Mouse (Mus musculus) retina, adult 2 months (tissue): ENCODE results near the gene Arl4a.

Experiments used
- DNase-seq: peaks from one replicate; pipeline ENCODE4 v3.0.0-alpha.2; 2012; ENCODE audit warnings: low read depth, low spot score

The Arl4a gene

GRCm38 (mm10) chr12:40009866-40010265 lies 28.0 kb downstream of the Arl4a start:
- no peak for DNase-seq

GRCm38 (mm10) chr12:40008459-40008858 lies 29.4 kb downstream of the Arl4a start:
- no peak for DNase-seq

GRCm38 (mm10) chr12:40004766-40005165 lies 33.1 kb downstream of the Arl4a start:
- DNase-seq: no peak

- DNase-seq: no peak
Measured at GRCm38 (mm10) chr12:39998853-39999195, 39.0 kb downstream of the Arl4a start.

- no peak for DNase-seq
Measured at GRCm38 (mm10) chr12:39998070-39998852, 39.6 kb downstream of the Arl4a start.

- DNase-seq: no peak
Measured at GRCm38 (mm10) chr12:39997651-39998050, 40.2 kb downstream of the Arl4a start.

GRCm38 (mm10) chr12:39996015-39996414 lies 41.8 kb downstream of the Arl4a start:
- DNase-seq: no peak

GRCm38 (mm10) chr12:39995609-39996008 lies 42.2 kb downstream of the Arl4a start:
- no peak for DNase-seq

- no peak for DNase-seq
Measured at GRCm38 (mm10) chr12:39992767-39993302, 45.0 kb downstream of the Arl4a start.

- DNase-seq: no peak
Measured at GRCm38 (mm10) chr12:39990830-39991780, 46.7 kb downstream of the Arl4a start.

- no peak for DNase-seq
Measured at GRCm38 (mm10) chr12:39989136-39989535, 48.7 kb downstream of the Arl4a start.

- no peak for DNase-seq
Measured at GRCm38 (mm10) chr12:39987177-39987576, 50.6 kb downstream of the Arl4a start.

GRCm38 (mm10) chr12:39985639-39986038 lies 52.2 kb downstream of the Arl4a start:
- no peak for DNase-seq

GRCm38 (mm10) chr12:39979792-39980191 lies 58.0 kb downstream of the Arl4a start:
- DNase-seq: no peak

- DNase-seq: no peak
Measured at GRCm38 (mm10) chr12:39979066-39979465, 58.8 kb downstream of the Arl4a start.

GRCm38 (mm10) chr12:39977996-39978590 lies 59.7 kb downstream of the Arl4a start:
- DNase-seq: no peak

- DNase-seq: no peak
Measured at GRCm38 (mm10) chr12:39976426-39976825, 61.4 kb downstream of the Arl4a start.

GRCm38 (mm10) chr12:39975829-39976340 lies 61.9 kb downstream of the Arl4a start:
- no peak for DNase-seq

- no peak for DNase-seq
Measured at GRCm38 (mm10) chr12:39974977-39975583, 62.7 kb downstream of the Arl4a start.

GRCm38 (mm10) chr12:39974273-39974672 lies 63.6 kb downstream of the Arl4a start:
- no peak for DNase-seq

GRCm38 (mm10) chr12:39969500-39969899 lies 68.3 kb downstream of the Arl4a start:
- no peak for DNase-seq
